In the genomic region with DNA sequence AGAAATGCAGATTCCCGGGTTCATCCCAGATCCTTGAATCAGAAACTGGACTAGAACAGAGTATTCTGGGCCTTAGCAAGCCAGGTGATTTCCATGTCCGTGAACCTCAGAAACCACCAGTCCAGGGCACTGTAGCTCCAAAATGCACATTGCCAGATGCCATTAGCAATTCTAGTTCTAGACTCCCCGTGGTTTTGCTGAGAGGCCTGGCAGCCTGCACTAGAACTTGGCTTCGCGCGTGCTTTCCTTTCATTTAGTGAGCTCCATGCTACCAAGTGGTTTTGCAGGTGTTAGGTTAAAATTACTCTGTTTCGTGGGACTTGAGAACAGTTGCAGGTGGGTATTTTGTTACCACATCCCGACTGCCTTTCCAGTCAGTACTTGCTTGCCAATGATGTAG, we compare ENCODE assay signal across 28 mouse cellular contexts.
DNase-seq lines count a peak whose midpoint lies in the region; ATAC-seq and TF ChIP-seq lines count a peak whose summit lies in the region.
"Had no signal": no experiment of that assay in that cellular context is flagged by ENCODE, and none has a peak within 500 bp of the region (broad histone marks: within the 10 kb centered on the region; RNA-seq: fewer than 3 reads in every experiment).

No protein-coding gene starts in this region.

- H3K4me2 ChIP-seq in midbrain, postnatal 0 days (ENCODE audit: low read depth, low read length, poor library complexity, severe bottlenecking), result no peak overlapping the region
- H3K4me2 ChIP-seq in kidney, embryonic 15.5 days, result no peak overlapping the region
- H3K4me2 ChIP-seq: embryonic facial prominence, embryonic 15.5 days; forebrain, embryonic 12.5 days; heart, embryonic 15.5 days; limb, embryonic 13.5 days; liver, embryonic 13.5 days; midbrain, embryonic 13.5 days; neural tube, embryonic 15.5 days had no signal

- H3K9me3 ChIP-seq in midbrain, postnatal 0 days (ENCODE audit: low read length), result no peaks in the 10 kb centered on the region
- H3K9me3 ChIP-seq in midbrain, embryonic 10.5 days (replicated peaks), result no peaks in the 10 kb centered on the region
- H3K9me3 ChIP-seq in kidney, embryonic 15.5 days (replicated peaks), result no peaks in the 10 kb centered on the region
- H3K9me3 ChIP-seq: embryonic facial prominence, embryonic 10.5 days; embryonic facial prominence, embryonic 15.5 days; forebrain, embryonic 12.5 days; heart, embryonic 10.5 days; heart, embryonic 15.5 days; limb, embryonic 13.5 days; liver, embryonic 13.5 days; midbrain, embryonic 13.5 days; neural tube, embryonic 15.5 days had no signal

- H3K4me3 ChIP-seq in midbrain, postnatal 0 days (ENCODE audit: low read depth, low read length), result no peak overlapping the region
- H3K4me3 ChIP-seq in midbrain, embryonic 10.5 days, result no peak overlapping the region
- no peak overlapping the region for H3K4me3 ChIP-seq in kidney, embryonic 15.5 days (replicated peaks)
- H3K4me3 ChIP-seq: embryonic facial prominence, embryonic 10.5 days; embryonic facial prominence, embryonic 15.5 days; forebrain, embryonic 12.5 days; heart, embryonic 10.5 days; heart, embryonic 15.5 days; limb, embryonic 13.5 days; liver, embryonic 13.5 days; megakaryocyte, embryonic 14.5 days; midbrain, embryonic 13.5 days; neural tube, embryonic 15.5 days had no signal

- H3K9ac ChIP-seq in midbrain, postnatal 0 days (replicated peaks; ENCODE audit: low read length, poor library complexity, severe bottlenecking), result no peak overlapping the region
- no peak overlapping the region for H3K9ac ChIP-seq in kidney, embryonic 15.5 days
- H3K9ac ChIP-seq: embryonic facial prominence, embryonic 15.5 days; forebrain, embryonic 12.5 days; heart, embryonic 15.5 days; limb, embryonic 13.5 days; liver, embryonic 13.5 days; midbrain, embryonic 13.5 days; neural tube, embryonic 15.5 days had no signal

- no peaks in the 10 kb centered on the region for H3K4me1 ChIP-seq in midbrain, postnatal 0 days (ENCODE audit: insufficient read depth, low read length)
- H3K4me1 ChIP-seq in midbrain, embryonic 10.5 days, result no peaks in the 10 kb centered on the region
- 0 out of 2 replicates have a peak, but pooled peaks cover 7% of the 10 kb centered on the region for H3K4me1 ChIP-seq in kidney, embryonic 15.5 days
- H3K4me1 ChIP-seq: embryonic facial prominence, embryonic 10.5 days; embryonic facial prominence, embryonic 15.5 days; forebrain, embryonic 12.5 days; heart, embryonic 10.5 days; limb, embryonic 13.5 days; liver, embryonic 13.5 days; megakaryocyte, embryonic 14.5 days had no signal

- H3K36me3 ChIP-seq in midbrain, postnatal 0 days (ENCODE audit: insufficient read depth, low read length), result no peaks in the 10 kb centered on the region
- H3K36me3 ChIP-seq in midbrain, embryonic 10.5 days, result no peaks in the 10 kb centered on the region
- no peaks in the 10 kb centered on the region for H3K36me3 ChIP-seq in kidney, embryonic 15.5 days
- H3K36me3 ChIP-seq: embryonic facial prominence, embryonic 10.5 days; embryonic facial prominence, embryonic 15.5 days; forebrain, embryonic 12.5 days; heart, embryonic 10.5 days; heart, embryonic 15.5 days; limb, embryonic 13.5 days; liver, embryonic 13.5 days; midbrain, embryonic 13.5 days; neural tube, embryonic 15.5 days had no signal

- WGBS in midbrain, postnatal 0 days, result 87% methylated on average over 8 of the region's 8 CpGs
- WGBS in midbrain, embryonic 10.5 days, result 90% methylated on average over 8 of the region's 8 CpGs
- 83% methylated on average over 8 of the region's 8 CpGs for WGBS in kidney, embryonic 15.5 days

- no peak for ATAC-seq in cerebellum, adult (ENCODE audit: insufficient number of reproducible peaks, low FRiP score, low TSS enrichment)
- no peak for ATAC-seq in midbrain, postnatal 0 days (ENCODE audit: low FRiP score)
- ATAC-seq in kidney, embryonic 15.5 days (replicated peaks; ENCODE audit: low FRiP score), result no peak
- no peak for ATAC-seq in inflammation-experienced regulatory T-cells, adult 6 months
- ATAC-seq: intestine, postnatal 0 days; lung, postnatal 0 days; midbrain, embryonic 13.5 days had no signal

- TF ChIP-seq CTCF in midbrain, postnatal 0 days (IDR thresholded peaks at IDR 0.05), result no peak

- no peaks in the 10 kb centered on the region for H3K27me3 ChIP-seq in midbrain, postnatal 0 days (ENCODE audit: insufficient read depth, low read length)
- no peaks in the 10 kb centered on the region for H3K27me3 ChIP-seq in midbrain, embryonic 10.5 days (ENCODE audit: low read depth, poor library complexity, severe bottlenecking)
- H3K27me3 ChIP-seq in kidney, embryonic 15.5 days, result no peaks in the 10 kb centered on the region
- H3K27me3 ChIP-seq: CH12.LX; embryonic facial prominence, embryonic 15.5 days; heart, embryonic 15.5 days; limb, embryonic 13.5 days; liver, embryonic 13.5 days; megakaryocyte, embryonic 14.5 days; midbrain, embryonic 13.5 days; neural tube, embryonic 15.5 days had no signal

- peak; percentile 1 for DNase-seq in cerebellum, adult 11 months
- peak; percentile 12 for DNase-seq in midbrain, postnatal 0 days (ENCODE audit: low spot score)
- DNase-seq in midbrain, embryonic 10.5 days (ENCODE audit: low spot score), result no peak
- peak; percentile 59 to 61 for DNase-seq in cerebellum, postnatal 10 days
- DNase-seq in thymus, postnatal 36 days, result no peak
- DNase-seq: adrenal gland, postnatal 10 days; gastrocnemius, postnatal 14 days; kidney, adult 9 months; kidney, postnatal 14 days; layer of hippocampus, adult 9-11 months; liver, embryonic 13.5 days; lung, adult 18-20 months; lung, postnatal 4 days had no signal

- no peak overlapping the region for H3K27ac ChIP-seq in midbrain, postnatal 0 days (ENCODE audit: low read depth, low read length)
- no peak overlapping the region for H3K27ac ChIP-seq in midbrain, embryonic 10.5 days (replicated peaks)
- no peak overlapping the region for H3K27ac ChIP-seq in kidney, embryonic 15.5 days
- H3K27ac ChIP-seq: embryonic facial prominence, embryonic 10.5 days; embryonic facial prominence, embryonic 15.5 days; forebrain, embryonic 12.5 days; heart, embryonic 10.5 days; heart, embryonic 15.5 days; limb, embryonic 13.5 days; liver, embryonic 13.5 days; midbrain, embryonic 13.5 days; neural tube, embryonic 15.5 days had no signal

Comparison
In these comparisons a context has a peak if more than half of its experiments do, and no peak if none do; other contexts are left out.
1. DNase-seq: peak in cerebellum, adult 11 months (single experiment), midbrain, postnatal 0 days (single experiment) and cerebellum, postnatal 10 days (2 of 2); none in midbrain, embryonic 10.5 days (single experiment) and thymus, postnatal 36 days (0 of 2).